Mouse (Mus musculus): ENCODE measurements around the gene Kat14.
"Not testable (repeated sequence)": the region's sequence is repeated elsewhere in the genome, so short reads cannot be mapped to it uniquely, and the experiment has no call there.

Gene Kat14

GRCm38 (mm10) chr2:144368400-144369019 lies at the start of gene Kat14, which contains the start of gene Pet117:
Gene Kat14, plus strand, starts transcription at chr2:144368983.
Gene Pet117, plus strand, starts transcription at chr2:144368996.
- peak; percentile 77 to 86 for DNase-seq (ENCODE audit: low spot score in 2 of 2)

GRCm38 (mm10) chr2:144324218-144324617 lies 44.6 kb upstream of the Kat14 start:
- no peak for DNase-seq (ENCODE audit: low spot score in 2 of 2)

DNA sequence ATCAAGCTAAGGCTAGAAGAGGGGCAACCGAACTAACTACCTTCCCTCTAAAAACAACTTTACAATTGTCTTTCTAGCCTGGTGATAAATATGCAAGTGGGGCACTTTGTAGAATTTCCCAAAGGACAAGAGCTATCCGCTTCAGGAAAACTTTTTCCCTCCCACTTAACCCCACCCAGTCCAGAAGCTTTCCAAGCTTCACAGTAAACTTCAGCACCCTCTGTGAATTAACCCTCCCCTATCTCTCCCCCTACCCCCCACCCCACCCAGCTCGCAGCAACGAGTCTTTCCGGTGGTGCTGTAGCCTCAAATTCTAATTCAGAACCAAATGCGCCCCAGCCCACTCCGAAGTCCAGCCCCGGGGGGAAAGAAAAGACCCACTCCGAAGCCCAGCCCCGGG lies 39.3 kb upstream of the Kat14 start:
- no peak for DNase-seq (ENCODE audit: low spot score in 2 of 2)

GRCm38 (mm10) chr2:144329937-144330336 lies 38.8 kb upstream of the Kat14 start:
- DNase-seq (ENCODE audit: low spot score in 2 of 2) = no peak

GRCm38 (mm10) chr2:144330352-144330959 lies 38.3 kb upstream of the Kat14 start:
- no peak for DNase-seq (ENCODE audit: low spot score in 2 of 2)

- DNase-seq (ENCODE audit: low spot score in 2 of 2) = peak; percentile 10 to 24
Observed at GRCm38 (mm10) chr2:144330960-144331371, 37.8 kb upstream of the Kat14 start.

- DNase-seq (ENCODE audit: low spot score in 2 of 2) = no peak
Observed at GRCm38 (mm10) chr2:144331401-144332302, 37.1 kb upstream of the Kat14 start, which contains the start of gene Ovol2. Gene Ovol2, minus strand, starts transcription at chr2:144332146.

DNA sequence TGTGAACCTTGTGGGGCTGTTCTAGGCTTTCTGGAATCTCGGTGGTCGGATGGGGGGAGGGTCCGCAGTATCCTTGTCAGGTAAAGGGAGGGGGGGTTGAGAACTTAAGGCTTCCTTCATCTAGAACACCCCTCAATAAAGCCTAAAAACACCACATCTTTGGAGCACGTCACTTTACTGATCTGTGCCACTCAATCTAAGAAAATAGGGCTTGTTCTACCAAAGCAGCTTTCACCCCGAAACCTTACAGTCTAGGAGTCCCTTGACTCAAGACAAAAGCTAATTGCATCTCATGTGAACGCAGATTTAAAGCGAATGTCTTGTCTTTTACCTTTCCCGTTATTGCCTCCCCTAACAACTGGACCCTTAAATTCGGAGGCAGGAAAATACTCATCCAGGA lies 36.3 kb upstream of the Kat14 start:
- no peak for DNase-seq (ENCODE audit: low spot score in 2 of 2)

DNA sequence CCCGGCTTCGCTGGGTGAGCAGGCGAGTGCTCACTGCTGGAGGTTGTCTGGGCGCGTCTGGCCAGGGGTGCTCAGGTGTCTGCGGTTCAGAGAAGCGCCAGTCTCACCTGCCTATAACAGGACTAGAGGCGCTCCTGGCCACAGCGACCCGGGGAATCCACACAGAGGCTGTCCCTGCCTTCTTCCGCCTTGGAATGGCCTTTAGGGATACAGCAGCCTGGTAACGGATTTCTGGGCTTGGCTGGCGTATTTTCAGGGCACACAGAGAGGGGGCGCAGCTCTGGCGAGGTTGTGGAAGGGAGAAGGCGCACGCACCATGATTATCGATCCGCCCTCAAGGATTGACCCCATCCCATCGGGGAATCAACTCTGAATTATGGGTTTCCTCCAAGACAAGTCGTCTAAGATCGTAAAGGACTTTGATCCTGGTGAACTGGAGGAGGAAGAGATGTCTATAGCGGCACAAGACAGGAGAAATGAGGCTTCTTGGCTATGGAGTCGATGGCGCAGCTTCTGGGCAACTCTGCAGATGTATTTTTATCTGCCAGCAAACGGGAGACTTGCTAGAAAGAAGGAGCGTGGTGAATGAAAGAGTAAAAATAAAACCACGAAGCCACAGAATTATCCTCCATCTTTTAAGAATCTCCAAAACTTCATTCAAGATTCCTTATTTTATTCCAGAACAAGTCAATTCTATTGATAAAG lies 35.5 kb upstream of the Kat14 start:
- no peak for DNase-seq (ENCODE audit: low spot score in 2 of 2)

- DNase-seq (ENCODE audit: low spot score in 2 of 2) = no peak
Observed at GRCm38 (mm10) chr2:144337230-144337629, 31.6 kb upstream of the Kat14 start.

DNA sequence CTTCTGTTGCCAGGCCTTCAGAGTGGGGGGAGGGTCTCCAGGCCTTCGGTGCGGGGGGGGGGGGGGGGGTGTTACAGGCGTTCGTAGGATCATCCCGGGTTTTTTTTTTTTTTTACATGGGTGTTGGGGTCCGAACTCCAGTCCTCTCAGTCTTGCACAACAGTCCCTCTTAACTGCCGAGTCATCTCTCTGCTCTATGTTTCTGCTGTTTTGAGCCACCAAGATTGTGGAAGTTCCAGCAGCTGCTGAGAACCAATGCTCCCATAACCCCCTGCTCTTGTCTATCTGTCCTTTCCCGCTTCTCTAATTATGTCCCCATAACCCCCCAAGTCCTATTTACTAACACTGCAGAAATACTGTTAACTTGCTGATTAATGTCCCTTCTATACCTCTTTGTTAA lies 31.1 kb upstream of the Kat14 start:
- DNase-seq (ENCODE audit: low spot score in 2 of 2) = no peak

DNA sequence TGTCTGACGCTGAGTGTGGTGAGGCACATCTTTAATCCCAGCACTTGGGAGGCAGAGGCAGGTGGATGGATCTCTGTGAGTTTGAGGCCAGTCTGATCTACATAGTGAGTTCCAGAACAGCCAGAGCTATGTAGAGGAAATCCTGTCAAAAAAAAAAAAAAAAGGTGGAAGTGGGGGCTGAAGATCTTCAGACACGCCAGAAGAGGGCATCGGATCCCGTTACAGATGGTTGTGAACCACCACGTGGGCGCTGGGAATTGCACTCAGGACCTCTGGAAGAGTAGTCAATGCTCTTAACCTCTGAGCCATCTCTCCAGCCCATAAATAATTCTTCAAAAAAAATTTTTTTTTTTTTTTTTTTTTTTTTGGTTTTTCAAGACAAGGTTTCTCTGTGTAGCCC lies 30.6 kb upstream of the Kat14 start:
- not testable (repeated sequence) for DNase-seq (ENCODE audit: low spot score in 2 of 2)

DNA sequence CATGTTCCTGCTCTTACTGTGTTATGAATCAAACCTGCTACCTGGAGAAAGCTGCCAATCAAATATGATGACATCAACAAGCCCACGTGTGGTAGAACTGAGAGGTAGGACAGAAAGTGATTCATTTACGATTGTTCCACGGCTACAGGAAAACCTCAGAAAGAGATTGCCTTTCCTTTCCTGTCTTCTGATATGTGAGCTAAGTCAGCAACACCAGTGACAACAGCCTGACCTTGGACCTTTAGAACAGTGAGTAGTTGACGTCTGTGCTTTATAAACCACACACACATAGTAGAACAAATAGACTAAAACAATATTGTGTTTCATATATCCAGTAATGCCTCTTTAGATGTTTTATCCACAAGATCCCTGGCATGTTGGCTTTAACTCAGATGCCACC lies 25.6 kb upstream of the Kat14 start:
- DNase-seq (ENCODE audit: low spot score in 2 of 2) = no peak

DNA sequence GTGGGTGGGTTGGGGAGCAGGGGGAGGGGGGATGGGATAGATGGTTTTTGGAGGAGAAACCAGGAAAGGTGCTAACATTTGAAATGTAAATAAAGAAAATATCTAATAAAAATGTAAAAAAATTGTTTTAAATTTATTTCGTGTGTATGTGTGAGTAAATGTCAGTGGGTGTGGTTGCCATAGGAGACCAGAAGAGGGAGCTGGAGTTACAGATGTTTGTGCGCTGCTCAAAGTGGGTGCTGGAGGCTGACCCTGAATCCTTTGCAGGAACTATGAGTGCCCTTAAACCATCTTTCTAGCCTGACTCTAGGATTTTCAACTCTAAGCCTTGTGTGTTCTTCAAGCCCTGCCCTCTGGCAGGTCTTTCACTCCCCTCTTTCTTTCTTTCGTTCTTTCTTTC lies 20.3 kb upstream of the Kat14 start:
- no peak for DNase-seq (ENCODE audit: low spot score in 2 of 2)

DNA sequence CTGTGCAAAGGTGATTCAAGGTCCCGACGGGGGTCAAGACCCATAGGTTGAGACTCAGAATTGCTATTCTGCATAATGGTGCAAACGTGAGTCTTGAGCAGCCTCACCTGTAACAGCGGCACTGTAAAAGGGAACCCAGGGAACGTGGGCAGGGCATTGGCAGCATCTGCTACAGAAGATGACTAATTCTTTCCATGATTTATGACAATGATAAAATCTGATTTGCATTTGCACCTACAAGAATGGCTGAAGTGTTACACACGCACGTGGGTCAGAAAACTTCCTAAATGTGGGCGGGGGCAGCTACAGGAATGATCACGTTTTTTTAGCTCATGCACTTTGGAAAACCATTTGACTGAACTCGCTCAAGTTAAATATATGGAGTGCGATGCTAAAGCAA lies 15.9 kb upstream of the Kat14 start:
- no peak for DNase-seq (ENCODE audit: low spot score in 2 of 2)

- DNase-seq (ENCODE audit: low spot score in 2 of 2) = peak; percentile 68 to 75
Observed at GRCm38 (mm10) chr2:144369020-144369421, 238 bp downstream of the Kat14 start.

- DNase-seq (ENCODE audit: low spot score in 2 of 2) = no peak
Observed at GRCm38 (mm10) chr2:144369511-144369910, 728 bp downstream of the Kat14 start.

DNA sequence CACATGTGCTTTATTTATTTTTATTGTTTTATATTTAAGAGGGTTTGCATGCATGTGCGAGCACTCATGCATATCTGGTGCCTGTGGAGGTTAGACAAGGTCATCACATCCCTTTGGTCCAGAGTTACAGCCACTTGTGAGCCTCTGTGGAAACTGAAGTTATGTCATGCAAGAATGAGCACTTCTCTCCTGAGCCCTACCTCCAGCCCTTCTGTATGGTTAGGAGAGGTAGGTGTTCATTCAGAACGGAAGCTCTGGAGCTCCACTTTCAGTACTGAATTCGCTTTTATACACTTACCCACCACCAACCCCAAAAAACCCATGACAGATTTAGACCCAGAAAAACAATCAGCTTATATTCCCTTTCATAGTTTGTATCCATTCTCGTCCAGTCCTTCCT lies 2.8 kb downstream of the Kat14 start:
- no peak for DNase-seq (ENCODE audit: low spot score in 2 of 2)

DNA sequence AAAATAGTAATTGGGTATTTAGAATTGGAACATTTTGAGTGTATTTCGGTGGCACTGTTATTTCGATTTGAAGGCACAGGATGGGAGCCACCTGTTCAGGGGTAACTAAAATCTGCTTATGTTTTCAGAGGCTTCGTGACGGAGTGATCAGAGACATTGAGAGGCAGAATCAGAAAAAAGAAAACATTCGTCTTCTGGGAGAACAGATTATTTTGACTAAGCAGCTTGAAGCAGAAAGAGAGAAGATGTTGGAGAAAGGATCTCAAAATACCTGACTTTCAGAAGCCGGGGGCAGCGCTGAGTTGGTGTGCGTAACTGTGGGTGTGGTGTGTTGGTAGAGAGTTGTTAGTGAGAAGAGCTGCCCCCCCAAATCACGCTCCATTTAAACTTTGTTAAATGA lies 4.3 kb downstream of the Kat14 start:
- DNase-seq (ENCODE audit: low spot score in 2 of 2) = no peak

DNA sequence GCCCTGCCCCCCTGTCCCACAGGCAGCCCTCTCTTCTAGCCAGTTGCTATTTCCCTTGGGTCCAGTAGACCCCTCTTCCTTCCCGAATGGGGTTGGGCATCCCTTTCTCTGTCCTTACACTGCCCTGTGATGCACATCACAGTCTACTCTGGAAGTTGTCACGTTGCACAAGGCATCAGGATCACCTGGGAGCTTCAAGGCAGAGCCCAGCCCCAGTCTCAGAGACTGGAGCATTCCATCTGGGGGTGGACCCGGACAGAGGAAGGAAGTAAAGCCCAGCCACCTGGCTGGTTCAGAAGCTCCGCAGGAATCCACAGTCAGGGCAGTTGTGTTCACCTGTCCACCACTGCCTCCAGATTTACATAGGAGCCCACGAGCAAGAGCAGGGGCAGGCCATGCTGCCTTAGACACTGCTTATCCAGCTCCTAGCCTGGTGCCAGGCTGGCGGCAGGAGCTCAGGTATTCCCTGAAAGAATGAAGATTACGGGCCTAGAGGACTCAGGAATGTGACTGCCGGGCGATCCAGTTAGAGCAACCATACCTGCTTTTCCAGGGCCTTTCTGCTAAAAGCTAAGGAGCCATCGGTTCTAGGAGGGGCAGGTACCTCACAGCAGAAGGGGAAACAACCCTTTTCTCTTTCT lies 6.4 kb downstream of the Kat14 start:
- no peak for DNase-seq (ENCODE audit: low spot score in 2 of 2)

DNA sequence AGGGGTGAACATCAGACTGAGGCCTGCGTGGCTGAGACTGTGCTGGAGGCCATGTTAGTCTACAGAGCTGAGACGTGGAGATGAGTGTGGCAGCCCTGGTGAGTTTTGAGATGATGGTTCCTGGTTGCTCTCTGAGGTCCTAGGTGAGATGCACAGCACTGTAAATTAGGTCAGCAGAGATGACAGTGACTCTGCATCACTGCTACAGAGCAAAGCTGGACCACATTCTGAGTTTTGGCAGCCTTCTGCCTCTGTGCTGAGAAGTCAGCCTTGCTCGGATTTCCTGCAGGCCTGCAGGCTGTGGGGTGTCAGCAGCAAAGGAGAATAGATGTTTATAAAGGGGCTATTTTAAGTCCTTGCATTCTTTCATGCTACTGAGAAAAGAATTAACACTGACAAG lies 12.5 kb downstream of the Kat14 start:
- no peak for DNase-seq (ENCODE audit: low spot score in 2 of 2)

DNA sequence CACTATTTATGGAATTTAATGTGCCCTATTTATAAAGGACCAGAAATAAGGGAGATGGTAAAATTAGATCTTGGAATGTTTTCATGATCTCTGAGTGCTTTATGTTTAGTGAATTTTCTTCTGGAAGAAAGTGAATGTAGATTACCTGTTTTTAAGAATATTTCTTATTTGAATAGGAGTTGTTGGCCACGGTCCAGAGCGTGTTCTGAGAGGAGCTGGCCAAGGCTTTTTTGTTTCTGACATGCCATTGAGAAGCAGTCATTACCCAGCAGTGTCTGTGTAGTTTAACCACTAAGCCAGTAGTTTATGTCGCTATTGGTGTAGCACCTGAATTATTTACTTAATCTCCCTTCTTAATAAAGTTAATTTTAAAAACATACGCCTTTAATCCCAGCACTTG lies 13.0 kb downstream of the Kat14 start:
- no peak for DNase-seq (ENCODE audit: low spot score in 2 of 2)
